Mouse (Mus musculus): ENCODE measurements around the gene Fam118b. TPM values are rescaled to one million over a fixed set of nuclear protein-coding genes. Genes with fewer than 3 reads are reported as not detected.

The Fam118b gene
- polyA plus RNA-seq, 1 experiment = 19.8 TPM

DNA sequence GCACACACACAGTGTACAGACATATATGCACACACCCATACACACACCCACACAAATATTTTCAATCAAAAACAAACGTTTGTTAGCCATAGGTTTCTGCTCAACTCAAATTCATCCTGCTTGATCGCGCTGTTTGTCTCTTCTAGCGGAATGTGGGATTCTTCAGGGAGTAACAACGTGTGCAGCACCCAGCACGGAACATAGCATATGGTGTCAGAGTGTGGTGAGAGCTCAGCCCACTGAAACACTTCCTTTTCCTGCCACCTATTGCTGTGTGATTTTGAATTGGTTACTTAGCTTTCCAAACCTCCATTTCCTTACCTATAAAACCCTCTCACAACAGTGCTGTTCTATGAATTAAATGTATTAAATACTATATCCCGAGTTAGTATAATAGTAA lies 97.5 kb downstream of the Fam118b start:
- Histone ChIP-seq H3K36me3 (ENCODE audit: control insufficient read depth, insufficient read depth) (no peaks in the 10 kb centered on the region), H3K79me2 (ENCODE audit: control insufficient read depth, insufficient read depth) (peaks cover 28% of the 10 kb centered on the region), H3K79me3 (ENCODE audit: low read depth) (peaks cover 5% of the 10 kb centered on the region), H3ac (ENCODE audit: control insufficient read depth, insufficient read length, low read depth) (no peak overlapping the region), H3K4me3 (ENCODE audit: insufficient read depth, poor library complexity, severe bottlenecking) (no peak overlapping the region), H3K27me3 (ENCODE audit: control insufficient read depth, insufficient read depth, insufficient read length) (no peaks in the 10 kb centered on the region)
- TF ChIP-seq FOSL1 (IDR thresholded peaks at IDR 0.05; ENCODE audit: insufficient read depth, low read length, poor library complexity, severe bottlenecking) (no peak), MYOG (IDR thresholded peaks at IDR 0.05; ENCODE audit: control insufficient read depth, extremely low read depth, insufficient read length) (no peak), MAX (IDR thresholded peaks at IDR 0.05) (no peak), CEBPB (IDR thresholded peaks at IDR 0.05; ENCODE audit: low read depth) (no peak), USF1 (IDR thresholded peaks at IDR 0.05; ENCODE audit: low read depth) (no peak)

Other genes with a start within 250 kb of the Fam118b start
- 31.1 TPM for gene St3gal4, start 148.5 kb downstream of the Fam118b start, polyA plus RNA-seq (2012; fragmentation: generic; extraction: Trizol)
- gene Dcps, start 91.7 kb downstream of the Fam118b start, polyA plus RNA-seq (2012; fragmentation: generic; extraction: Trizol) = 74.7 TPM
- gene Srpr, start 67.6 kb downstream of the Fam118b start, polyA plus RNA-seq (2012; fragmentation: generic; extraction: Trizol) = 86.3 TPM
- gene Tirap, start 67.5 kb downstream of the Fam118b start, polyA plus RNA-seq (2012; fragmentation: generic; extraction: Trizol) = 5.4 TPM
- 14.4 TPM for gene Foxred1, start 56.8 kb downstream of the Fam118b start, polyA plus RNA-seq (2012; fragmentation: generic; extraction: Trizol)
- 18.4 TPM for gene Rpusd4, start 60 bp upstream of the Fam118b start, polyA plus RNA-seq (2012; fragmentation: generic; extraction: Trizol)
- 39.9 TPM for gene Cdon, start 153.3 kb upstream of the Fam118b start, polyA plus RNA-seq (2012; fragmentation: generic; extraction: Trizol)

Data from C2C12 (cell line).